Mouse (Mus musculus) thymus, postnatal 36 days (tissue): ENCODE results near the gene Tpk1.
A peak's percentile ranks its signal among the peaks of the same experiment; 100 is the strongest.

Experiments
- DNase-seq, 2 experiments: peaks; one replicate each; pipeline ENCODE4 v3.0.0; 2022; ENCODE audit warnings: mixed read lengths in 2 of 2

Tpk1 gene

DNA sequence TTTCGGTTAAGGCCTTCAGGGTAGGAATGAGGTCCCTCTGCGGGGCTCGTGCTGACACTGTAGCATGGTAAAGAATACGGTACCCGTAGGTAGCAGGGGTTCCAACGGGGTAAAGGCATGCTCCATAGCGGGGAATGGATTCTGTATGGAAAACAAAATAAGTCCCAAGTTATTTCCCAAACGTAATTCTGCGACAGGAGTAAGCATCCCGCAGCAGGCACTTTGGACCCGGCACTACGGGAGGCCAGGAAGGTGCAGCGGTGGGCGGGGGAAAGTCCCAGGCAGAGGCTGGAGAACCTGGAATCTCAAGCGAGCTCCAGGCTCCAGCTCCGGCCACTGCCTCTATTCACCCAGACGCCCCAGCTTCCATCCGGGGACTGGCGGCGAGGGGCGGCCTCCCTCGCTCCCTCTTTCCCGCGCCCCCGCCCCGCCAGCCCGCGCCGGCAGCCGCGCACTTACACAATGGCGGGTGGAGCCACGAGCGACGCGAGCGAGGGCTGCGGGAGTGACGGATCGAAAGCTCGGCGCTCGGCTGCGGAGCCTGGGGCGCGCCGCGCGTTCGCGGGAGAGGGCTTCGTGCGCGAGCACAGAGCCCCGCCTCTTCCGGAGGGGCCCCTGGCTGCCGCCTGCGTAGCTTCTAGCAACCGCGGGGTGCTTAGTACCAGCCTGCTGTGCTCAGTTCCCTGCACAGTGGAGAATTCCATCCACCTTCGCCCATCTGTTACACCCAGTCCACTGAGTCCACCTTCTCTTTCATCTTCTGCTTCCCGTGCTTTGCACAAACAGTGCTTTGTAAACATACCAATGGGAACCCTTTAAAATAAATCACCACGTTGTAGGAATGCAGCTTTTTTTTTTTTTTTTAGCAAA is at the start of gene Tpk1:
Gene Tpk1 (minus strand): TSS at position 602 of the 870 bp plus-strand sequence.
- DNase-seq: peak; percentile 93 to 94

DNA sequence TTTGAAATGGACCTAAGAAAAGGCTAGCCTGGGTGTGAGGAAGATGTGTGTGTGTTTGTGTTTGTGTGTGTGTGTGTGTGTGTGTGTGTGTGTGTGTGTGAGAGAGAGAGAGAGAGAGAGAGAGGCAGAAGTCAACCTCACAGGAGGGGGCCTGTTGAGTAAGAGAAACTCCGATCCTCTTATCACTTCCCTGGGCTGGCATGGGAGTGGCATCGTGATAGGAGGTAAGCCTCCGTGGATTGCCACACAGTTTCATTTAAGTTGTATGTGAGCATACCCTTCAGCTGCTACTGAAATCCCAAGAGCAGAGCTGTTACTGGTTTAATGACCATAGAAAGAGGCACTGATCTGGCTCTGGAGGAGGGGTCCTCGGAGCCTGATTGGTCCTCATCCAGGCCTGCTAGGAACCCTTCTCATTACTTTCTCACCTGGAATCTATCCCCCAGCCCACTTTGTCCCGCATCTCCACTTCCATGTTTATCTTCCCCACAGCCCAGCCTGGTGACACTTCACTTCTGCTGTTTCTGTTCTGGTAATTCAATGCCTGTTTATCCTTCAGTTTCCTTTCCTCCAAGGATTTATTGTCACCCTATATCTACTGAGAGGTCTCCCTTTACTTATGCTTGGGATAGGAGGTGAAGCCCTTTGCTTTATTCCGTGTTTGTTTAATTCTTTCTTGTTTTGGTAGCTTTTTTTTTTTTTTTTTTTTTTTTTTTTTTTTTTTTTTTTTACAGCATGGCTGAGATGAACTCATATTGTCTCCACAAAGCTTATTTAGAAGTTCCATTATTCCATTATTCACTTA is 36.9 kb upstream of the Tpk1 start:
- DNase-seq: no peak

DNA sequence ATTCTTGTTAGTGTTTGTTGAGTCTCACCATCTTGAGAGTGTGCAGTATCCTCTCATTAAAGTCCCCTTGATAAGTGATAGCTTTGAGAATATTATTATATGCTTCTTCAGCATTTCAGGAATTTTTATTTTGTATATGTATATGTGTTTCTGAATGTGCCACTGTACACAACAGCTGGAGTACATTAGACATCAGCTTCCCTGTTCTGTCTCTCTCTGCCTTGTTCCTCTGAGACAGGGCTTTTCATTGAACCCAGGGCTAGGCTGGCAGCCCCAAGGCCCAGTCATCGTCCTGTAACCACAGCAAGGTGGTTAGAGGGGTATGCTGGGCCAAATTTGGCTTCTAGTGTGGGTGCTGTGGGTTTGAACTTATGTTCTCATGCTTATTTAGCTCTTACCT is 25.8 kb upstream of the Tpk1 start:
- no peak for DNase-seq

DNA sequence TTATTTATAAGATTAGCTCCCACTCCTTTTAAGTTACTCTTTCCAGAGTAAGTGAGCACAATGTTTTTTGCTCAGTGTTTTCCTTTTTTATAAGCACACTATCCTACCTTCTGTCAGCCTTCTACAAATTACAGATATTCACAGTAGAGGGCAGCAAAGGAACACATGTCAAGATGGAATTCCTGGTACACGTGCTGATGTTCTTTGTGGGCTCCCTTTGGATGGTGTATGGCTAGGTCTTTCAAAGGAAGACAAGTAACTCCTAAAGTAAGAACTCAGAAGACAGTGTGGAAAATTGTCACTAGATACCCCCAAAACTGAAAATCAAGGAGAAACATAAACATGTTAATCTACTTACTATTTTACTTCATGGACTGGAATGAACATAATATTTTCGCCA is 19.9 kb upstream of the Tpk1 start:
- DNase-seq: no peak

DNA sequence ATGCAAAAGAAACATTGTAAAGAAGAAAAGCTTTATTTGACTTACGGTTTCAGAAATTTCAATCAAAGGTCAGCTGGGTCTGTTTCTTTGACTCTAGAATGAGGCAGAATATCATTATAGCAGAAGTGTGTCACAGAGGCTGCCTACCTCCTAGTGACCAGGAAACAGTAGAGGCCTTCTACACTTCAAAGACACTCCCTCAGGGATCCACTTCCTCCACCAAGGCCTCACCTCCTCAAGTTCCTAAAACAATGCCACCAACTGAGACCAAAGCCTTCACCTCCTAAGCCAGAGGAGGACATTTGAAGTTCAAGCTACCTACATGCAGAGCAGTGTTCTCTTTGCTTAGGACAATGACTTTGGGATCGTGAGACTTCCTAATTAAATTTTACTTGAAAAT is 16.5 kb upstream of the Tpk1 start:
- no peak for DNase-seq

DNA sequence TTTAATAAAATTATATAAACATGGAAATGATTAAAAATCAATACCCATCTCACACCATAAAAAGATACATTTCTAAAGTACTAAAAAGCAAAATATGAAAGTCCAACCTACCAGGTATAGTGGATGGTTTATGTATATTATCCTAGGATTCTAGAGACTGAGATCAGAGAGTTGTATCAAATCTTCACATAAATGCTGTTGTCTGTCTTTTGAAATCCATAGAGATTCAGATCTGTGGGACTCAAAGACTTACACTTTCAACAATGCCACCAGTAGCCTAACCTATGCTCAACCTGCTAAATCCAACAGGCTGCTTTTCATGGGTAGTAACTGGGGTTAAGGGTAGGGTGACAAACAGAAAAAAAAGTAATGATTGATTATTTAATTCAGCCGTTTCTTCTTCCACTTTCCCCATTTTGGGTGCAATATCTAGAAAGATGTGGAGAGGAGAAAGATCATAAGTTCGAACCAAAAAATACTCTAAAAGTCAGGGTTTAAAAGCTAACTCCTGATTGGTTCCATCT is 12.7 kb upstream of the Tpk1 start:
- DNase-seq: no peak

DNA sequence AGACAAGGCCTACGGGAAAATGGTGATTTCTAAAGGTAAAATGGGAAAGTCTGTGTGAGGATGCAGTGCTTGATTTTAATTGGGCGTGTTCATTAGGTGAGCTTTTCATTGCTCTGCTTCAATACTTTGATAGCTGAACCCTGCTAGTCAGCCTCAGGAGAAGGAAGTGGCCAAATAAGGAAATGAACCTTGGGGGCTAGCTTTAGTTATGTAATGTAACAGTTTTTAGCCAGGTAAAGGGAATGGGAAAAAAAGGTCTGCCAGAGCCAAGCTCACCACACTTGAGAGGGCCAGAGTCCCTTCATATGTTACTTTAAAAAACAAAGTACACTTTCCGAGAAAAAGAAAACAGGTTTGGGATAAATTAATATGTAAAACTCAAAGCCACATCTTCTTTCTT is 11.5 kb upstream of the Tpk1 start:
- no peak for DNase-seq

DNA sequence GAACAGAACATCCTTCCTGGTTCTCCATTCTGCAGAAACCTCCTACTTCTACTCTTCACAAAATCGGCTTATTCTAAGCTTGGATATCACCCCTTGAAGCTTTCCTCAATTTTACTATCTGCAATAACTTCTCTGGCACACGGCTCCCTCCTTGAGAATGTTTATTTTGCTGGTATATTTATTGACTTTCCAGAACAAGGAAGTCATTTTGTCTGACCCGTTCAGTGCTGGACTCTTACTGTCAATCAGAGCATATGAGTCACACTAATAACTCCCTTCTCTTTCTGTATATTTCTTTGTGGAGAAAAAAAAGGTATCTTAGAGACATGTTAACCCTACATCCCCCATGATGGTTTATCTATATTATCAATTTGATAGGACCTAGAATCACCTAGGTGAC is 10.1 kb upstream of the Tpk1 start:
- no peak for DNase-seq

DNA sequence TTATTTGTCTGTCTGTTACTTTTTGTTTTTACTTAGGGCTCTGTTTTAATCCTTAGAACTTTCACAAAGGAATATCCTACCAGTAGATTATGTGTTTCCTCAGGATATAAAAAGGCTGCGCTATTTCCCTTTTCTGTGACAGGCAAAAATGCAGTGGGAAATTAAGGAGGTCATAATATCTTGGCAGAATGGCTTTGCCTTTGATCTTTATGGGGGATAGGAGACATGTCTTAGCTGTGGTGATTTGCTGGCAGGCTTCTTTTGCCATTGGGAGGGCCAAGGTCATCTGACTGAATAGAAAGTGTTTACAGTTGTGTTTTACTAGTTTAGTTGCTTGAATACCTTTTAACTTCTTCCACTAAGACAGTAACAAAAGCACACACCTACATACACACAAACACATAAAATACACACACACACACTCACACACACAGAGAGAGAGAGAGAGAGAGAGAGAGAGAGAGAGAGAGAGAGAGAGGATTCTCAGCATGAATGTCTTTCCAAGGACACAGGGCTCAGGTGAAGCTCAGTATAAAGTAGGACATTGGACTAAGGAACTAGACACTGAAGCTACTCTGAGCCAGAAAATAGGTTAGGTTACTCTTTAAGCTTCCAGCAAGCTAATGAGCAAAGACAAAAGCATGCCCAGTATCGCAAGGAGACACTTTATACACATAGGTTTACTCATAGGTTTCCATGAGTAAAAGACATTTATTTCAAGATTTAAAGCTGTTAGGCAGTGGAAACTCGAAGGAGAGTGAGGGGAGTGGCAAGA is 9.1 kb upstream of the Tpk1 start:
- no peak for DNase-seq

DNA sequence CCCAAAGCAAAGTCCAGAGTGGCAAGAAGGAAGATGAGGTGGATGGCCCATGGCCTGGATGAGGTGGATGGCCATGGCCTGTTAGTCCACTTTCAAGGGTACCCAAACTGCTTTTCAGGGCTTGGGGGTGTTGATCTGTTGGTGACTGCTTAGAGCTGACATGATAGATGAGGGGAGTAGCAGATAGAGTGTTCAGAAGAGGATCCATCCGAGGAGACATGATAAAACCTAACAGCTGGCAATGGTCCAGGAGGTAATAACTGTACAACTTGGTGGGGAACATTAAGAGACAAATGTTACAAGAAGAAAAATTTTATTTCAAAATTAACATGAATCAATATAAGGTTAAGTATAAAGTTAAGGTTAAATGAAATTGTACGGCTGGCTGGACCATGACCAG is 4.9 kb upstream of the Tpk1 start:
- DNase-seq: no peak

DNA sequence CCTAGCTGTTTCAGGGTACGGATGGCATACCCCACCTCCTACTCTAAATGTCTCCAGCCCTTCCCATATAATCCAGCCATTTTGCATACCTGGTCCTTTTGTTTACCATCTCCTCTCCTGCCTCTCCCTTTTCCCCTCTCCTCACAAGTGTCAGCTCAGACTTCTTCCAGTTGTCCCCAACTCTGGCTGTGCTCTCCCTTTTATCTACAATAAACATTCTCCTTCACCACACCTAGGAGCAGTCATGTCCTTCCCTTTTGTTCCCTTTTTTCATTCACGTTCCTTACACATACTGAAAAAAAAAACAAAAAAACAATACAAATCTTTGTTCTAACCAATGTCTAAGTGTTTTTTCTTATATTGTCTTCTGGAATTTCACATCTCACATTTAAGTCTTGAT is 1.6 kb upstream of the Tpk1 start:
- no peak for DNase-seq

DNA sequence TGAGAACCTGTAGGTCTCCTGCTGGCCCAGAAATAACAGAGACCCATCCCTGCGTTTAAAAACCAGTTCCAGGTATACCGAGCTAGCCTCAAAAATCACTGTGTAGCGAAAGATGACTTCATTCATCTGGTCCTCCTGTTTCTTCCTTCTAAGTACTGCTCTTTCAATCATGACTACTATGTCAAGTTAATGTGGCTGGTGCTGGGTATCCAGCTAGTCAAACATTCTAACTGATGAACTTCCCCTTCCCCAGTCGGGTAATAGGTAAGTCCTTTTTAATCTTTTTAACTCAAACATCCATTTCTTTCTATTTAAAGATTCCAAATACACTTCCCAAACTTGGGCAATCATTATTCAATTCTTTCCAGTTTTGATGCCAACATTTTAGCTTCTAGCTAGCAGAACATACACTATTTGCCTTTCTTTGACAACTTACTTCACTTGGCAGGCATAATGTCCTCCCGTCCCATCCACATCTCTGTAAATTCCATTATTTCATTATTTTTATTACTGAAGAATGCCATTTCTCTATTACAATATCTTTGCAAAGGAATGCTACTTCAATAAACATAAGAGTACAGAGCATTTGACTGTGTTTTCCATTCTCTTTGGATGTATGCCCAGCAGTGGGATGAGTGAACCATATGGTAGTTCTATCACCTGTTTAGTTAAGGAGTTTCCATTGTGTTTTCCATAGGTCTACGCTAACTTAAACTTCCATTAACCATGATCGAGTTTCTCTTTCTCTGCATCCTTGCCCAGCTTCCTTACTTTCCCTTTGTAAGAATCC is 728 bp upstream of the Tpk1 start:
- no peak for DNase-seq

DNA sequence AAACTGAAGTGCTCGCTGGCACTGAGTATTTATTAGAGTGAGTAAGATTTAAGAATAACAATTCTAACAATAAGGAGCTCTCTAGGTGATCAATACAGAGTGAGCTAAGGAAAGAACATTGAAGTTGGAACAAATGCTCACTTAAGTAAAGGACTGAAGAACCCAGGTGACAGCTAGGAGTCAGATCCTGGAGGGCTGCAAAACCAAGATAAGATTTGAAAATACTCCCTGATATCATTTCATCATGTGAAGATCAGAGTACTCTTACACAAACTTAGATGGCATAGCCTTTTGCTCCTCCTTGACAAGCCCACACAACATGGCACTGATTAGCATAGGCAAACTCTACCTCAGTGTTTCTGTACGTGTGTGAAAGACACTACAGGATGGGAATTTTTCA is 4.3 kb downstream of the Tpk1 start:
- DNase-seq: no peak

DNA sequence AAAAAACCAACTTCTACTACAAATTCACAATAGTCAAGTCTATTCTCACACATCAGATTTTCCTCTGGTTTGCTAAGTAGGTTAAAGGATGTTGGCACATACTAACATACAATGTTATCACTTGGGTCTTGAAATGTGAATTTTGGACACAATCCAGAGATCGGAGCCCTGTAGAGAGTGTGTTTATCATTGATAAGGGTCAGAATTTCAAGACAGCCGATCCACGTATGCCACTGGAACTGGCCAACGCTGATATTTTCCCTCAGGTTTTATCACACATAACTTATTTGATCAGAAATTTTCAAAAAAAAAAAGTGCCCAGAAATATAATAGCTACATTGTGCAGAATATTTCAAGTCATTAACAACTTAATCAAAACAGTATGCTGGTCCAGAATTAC is 7.8 kb downstream of the Tpk1 start:
- DNase-seq: no peak

DNA sequence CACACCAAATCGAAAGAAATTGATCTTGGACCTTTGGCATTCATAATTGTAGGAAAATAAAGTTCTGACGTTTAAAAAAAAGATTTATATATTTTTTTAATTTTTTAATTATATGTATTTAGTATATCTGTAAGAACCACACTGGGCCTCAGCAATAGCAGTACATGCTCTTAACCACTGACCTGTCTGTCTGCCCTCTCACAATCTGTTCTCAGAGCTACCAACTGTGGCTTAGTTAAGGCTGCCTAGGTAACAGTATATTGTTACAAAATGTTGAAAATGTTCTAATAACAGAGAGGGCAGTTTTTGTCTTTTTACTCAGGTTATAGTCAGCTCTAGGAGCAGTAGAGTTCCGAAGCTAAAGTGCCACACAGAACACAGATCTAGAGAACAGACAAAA is 8.2 kb downstream of the Tpk1 start:
- DNase-seq: no peak

DNA sequence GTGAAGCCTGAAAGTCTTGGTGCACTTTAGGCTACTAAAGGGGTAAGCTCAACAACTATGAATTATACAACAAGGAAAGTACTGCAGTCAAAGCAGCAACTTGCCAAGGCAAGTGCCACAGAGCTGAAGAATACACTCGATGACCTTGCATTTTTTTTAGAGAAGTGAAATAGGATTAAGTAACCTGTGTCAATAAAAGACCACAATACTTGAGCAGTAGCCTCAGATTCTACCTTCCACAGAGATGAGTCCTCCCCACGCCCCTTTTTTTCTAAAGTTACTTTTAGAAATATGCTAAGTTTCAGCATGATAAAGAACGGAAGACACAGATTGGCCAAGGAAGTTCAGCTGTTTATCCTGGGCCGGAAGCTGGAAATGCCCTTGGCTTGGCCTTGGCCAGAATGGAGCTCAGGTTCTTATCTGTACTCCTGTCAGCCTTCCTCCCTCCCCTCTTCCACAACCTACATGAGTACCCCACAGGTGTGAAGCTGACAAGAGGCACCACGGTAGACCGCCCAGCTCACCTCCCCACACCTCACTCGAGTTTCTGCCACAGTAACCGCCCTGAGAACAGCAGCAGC is 11.1 kb downstream of the Tpk1 start:
- DNase-seq: no peak

DNA sequence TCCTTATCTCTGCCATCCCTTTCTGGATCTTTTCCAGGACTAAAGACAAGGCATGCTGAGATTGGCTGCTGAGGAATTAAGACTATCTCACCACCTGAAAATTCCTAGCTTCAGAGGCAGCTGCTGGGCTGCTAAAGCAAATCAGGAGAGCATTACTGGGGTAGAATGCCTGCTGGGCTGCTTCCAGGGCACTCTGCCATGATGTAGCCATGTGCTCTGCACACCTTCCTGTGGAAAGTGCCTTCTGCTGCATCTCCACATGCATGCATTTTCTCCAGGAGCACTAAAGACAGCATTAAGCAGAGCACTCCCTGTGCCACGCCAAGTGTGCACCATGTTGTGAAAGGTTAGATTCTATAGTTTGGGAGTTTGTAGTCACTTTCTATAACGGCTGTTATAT is 16.6 kb downstream of the Tpk1 start:
- no peak for DNase-seq

DNA sequence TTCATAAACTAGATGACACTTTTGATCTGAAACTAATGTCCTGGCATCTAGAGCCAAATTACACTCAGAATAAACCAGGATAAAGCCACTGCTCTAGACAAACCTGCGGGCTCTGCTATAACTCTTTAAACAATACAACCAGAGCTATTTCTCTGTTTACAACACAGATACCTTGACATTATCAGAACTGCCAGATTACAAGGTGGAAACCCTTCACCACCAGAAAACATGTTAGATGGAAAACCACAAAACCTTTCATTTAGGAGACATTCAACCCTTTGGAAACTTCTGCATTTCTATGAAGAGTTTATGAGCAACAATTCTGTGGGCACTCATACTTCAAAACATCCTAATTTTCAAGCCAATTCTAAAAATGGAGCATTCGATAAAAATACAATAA is 20.4 kb downstream of the Tpk1 start:
- DNase-seq: no peak

DNA sequence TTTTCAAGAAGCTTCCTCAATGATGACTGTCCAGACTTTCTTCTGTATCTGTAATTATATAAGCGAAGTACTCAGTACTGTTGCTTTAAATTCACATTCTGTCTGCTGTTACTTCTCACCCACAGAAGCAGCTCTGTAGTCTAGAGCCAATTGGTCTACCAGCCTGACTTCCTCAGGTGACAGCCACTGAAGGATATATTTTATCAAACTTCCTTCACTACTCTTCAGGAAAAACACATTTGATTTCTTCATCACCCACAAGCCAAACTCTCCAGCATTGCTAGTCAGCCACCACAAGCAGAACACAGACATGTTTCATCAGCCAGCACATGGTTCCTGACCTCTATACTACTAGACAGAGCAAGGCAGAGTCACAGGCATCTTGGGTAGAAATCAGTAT is 21.0 kb downstream of the Tpk1 start:
- DNase-seq: no peak

DNA sequence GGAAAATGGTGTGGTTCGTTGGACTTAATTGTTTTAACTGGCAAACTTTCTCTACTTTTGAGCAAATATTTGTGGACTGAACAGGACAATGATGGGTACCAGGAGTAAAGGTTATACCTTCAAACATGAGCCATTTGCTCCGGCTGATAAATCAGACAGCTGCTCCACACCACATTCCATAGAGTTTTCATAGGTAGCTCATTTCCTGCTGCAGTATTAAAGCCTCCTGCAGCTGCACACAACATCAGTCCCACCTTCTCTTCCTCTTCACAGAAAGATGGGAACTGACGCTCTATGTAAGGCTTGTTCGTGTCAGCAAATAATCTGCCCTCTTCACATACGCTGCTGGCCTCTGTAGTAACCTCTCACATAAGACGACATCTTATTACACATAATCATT is 22.4 kb downstream of the Tpk1 start:
- no peak for DNase-seq

DNA sequence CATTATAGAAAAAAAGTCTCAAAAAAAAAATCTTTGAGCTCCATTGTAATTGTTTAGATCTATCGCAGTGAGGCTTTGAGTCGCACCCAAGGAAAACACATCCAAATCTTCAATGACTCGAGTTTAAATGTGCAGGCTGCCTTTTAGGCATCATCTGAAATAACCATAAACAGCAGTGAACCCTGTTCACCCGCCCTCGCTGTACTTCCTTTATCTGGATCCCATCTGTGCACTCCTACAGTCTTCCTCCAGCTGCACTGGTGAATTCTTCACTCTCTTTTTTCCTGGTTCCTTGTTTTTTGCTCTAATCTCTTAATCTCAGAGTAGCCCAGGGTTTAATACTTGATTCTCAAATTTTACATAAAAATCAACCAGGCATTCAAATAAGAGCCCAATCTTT is 23.7 kb downstream of the Tpk1 start:
- DNase-seq: no peak

DNA sequence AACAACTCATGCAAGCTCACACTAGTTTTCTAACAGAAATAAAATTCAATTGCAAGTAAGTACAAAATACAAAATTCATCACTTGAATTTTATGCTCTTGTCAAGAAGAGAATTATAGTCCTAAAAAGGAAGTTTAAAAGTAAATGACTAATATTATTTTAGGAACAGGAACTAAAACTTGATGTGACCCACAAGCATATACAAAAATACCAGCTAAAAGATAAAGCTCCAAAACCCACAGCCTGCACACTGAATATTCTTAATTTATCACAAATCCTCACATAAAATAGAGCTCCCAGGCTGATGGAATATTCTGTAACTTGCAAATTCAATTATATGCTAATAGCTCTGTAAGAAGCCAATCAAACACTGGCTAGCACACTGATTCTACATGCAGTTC is 25.5 kb downstream of the Tpk1 start:
- DNase-seq: no peak
